Mouse (Mus musculus) heart, adult 9 months (tissue): ENCODE results near the gene Clpsl2.
A peak's percentile ranks its signal among the peaks of the same experiment; 100 is the strongest.
"Not testable (repeated sequence)": the region's sequence is repeated elsewhere in the genome, so short reads cannot be mapped to it uniquely, and the experiment has no call there.

Source experiments
- DNase-seq, 2 experiments: peaks; one replicate each; pipeline ENCODE4 v3.0.0; 2022; ENCODE audit warnings: low spot score in 2 of 2

The Clpsl2 gene

DNA sequence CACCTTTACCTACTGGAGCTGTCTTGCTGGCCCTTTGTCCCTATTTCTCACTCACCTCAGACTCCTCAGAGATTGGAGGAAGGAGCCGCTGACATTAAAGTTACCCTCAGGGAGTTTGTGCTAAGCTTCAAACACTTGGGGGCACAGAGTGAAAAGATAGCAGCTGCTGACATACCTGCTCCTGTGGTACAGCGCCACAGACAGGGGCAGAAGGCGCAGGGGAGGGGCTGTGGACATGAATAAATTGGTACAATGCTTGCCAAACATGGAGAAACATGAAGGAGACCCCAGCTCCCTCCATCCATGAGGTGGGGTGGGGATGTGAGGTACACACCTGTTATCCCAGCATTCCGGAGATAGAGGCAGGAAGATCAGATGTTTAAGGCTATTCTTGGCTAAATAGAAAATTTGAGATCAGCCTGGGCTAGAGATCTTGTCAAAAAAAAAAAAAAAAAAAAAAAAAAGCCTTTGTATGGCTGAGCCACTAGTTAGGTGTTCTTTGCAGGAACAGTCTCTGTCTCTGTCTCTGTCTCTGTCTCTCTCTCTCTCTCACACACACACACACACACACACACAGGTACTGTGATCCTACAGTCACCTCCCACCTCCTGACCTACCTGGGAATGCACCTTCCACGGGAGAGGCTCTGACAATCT is 28.0 kb upstream of the Clpsl2 start:
- peak in 1 of 2 experiments; percentile 5 for DNase-seq

DNA sequence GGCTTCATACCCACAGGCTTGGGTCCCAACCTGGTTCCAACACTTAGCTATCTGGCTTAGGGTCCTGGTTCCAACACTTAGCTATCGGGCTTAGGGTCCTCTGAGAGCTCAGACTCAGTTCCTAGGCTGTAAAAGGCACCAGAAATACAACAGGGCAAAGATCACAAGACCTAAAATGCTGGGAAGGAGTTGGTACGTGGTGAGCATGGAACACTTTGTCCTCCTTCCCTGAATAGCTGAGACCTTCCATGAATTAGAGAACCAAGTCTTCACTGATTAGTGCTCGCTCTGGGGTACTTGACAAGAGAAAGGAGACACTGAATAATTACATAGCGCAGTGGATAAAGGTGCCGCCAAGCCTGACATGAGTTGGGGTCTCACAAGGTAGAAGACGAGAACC is 27.3 kb upstream of the Clpsl2 start:
- peak in 1 of 2 experiments; percentile 12 for DNase-seq

DNA sequence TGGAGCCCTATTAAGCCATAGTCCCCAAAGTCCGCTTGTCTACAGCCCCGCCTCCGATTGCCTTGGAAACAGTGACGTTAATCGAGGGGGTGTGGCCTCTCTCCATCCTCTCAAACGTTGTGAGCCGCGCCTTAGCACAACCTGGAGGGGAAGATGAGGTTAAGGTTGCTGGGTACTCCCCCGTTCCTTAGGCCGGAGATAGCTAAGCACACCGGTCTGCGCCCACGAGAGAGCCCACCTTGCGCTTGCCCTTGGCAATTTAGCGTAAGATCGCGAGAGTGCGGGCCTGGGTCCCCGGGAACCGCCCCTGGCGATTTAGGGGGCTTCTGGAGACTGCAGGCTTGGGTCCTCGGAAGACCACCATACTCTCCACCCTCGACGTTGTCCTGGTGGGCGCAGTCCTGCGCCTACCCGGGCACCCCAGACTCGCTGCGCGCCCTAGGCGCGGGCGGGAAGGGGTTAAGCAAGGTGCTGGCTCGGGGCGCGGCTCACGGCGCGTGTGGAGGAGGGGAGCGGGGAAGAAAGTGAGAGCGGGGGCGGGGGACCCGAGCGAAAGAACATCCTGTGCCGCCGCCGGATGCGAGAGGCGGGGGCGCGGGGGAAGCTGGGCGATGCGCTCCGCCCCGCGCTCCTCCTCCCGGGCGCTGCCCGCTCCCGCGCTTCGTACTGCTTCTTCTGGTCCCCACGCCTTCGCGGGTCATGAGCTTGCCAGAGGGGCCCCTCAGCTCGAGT is 26.4 kb upstream of the Clpsl2 start:
- DNase-seq = peak; percentile 95 to 97

DNA sequence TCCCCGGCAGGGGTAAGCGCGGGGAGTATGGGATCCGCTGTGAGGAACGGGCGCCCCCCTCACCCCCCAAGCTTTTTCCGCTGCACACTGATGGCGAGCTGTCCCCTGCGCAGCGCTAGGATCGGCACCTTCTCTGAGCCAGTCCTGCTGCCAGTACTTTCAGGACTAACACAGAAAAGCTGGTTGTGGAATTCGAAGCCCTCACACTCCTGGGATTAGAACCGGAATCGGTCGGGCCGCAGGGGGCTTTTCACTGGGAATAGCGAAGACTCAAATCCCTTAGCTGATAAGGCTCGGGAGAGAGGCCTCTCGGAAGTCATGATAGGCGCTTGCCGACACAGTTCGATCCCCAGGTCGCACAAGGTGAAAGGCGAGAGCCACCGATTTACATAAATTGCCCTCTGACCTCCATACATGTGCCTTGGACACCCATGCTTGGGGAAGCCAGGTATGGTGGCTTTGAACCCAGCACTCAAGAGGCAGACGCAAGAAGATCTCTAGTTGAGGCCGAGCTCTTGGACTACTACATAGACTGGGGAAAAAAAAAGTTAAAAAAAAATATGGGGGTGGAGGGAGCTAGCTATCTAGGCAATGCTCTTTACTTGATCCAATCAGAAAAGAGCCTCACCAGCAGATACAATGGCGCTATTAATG is 25.7 kb upstream of the Clpsl2 start:
- DNase-seq = no peak

DNA sequence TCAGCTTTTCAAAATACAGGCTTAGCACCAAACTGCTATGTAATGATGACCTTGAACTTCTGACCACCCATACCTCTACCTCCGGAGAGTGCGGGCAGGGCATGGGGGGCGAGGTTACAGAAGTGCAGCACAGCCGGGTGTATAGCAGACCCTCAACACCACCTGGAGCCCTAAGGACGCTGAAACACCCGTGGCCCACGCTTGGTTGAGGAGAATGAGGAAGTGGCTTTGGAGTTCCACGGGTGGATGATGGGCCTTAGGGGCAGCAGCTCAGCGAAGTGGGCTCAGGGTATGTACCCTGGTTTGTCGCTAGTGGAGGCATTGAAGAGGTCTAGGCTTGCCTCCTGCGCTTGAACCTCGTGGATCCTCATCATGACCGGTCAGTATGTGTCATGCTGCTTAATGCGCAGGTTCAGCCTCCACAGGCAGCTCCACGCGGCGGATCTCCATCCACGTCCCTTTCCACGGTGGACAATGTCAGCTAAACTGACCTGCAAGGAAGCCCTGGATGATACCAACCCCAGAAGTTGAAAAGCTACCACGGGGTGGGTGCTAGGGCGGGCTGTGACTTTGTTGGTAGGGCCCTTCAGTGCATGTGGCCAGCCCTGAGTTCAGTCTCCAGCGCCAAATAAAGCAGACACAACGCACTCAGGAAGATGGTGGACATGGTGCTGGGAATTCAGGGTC is 25.1 kb upstream of the Clpsl2 start:
- DNase-seq = peak in 1 of 2 experiments; percentile 31

DNA sequence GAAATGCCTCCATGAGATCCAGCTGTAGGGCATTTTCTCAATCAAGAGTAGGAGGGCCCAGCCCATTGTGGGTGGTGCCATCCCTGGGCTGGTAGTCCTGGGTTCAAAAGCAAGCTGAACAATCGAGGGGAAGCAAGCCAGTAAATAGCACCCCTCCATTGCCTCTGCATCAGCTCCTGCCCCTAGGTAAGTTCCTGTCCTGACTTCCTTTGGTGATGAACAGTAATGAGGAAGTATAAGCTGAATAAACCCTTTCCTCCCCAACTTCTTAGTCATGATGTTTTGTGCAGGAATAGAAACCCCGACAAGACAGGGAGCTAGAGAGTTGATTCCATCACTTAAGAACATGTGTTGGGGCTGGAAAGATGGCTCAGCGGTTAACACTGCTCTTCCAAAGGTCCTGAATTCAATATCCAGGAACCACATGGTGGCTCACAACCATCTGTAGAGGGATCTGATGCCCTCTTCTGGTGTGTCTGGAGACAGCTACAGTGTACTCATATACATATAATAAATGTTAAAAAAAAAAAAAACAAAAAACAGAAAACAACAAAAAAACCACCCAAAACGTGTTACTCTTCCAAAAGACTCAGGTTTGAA is 24.3 kb upstream of the Clpsl2 start:
- no peak for DNase-seq

DNA sequence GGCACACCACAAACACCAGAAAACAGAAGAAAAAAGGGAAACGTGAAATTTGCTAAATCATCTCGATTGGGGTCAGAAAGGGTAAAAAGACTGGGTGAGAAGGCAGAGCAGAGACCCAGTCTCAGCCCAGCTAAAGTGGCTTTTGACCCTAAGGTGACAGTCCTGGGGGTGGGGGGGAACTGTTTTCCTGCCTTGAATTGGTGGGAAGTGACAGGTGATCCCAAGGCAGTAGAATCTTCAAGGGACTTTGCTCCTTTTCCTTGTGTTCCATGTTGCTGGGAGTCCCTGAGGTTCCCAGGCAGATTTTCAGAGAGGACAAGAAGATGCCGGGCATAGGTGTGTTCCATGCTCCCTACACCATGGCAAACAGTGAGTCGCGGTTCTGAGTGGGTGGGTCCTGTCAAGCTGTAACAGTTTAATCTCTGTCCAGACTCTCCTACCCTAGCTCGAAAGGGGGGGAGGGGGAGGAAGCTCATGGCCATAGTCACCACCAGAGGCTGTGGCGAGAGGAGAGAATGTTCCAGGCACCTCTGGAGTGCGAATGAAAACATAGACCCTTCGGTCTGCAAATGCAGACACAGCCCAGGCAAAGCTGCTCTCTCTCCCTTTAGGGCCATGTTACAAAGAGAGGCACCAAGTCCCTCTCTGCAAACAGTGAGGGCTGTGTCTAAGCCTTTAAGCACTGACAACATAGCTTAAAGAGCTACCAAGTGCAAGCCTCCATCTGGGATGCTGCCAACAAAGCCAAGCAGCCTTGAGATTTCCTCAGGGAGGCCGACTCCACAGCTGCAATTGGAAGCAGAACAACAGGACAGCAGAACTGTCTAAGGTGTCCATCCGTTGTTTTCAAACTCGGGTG is 21.8 kb upstream of the Clpsl2 start:
- DNase-seq = no peak

DNA sequence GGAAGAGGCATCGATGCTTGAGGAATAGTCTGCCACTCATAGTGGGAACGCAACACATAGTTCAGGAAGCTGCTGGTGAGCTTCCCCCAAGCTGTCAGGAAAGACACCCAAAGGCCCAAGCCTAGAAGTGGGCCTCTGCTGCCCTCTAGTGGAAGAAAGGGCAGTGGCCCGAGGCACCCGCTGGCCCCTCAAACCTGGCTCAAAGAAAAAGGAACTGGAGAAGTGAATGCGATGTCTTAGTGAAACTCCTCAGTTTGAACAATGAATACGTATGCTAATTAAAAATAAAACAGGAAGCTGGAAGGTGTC is 21.2 kb upstream of the Clpsl2 start:
- DNase-seq = peak; percentile 76 to 85

DNA sequence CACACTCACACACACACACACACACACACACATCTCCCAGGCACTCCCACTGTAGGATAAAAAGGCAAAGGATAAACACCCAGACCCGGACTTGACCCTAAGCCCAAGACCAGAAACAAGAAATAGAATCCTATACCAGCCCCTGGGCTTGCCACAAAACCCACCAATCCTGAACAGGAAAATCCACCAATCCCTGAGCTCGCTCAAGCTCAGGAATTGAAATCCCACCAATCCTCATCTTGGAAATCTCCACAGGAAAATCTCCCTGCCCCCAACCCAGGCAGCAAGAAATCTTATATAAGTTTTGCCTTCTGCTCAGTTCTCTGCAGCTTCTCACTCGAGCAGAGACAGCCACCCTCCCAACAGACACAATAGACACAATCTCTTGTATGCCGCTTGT is 20.1 kb upstream of the Clpsl2 start:
- DNase-seq = no peak

DNA sequence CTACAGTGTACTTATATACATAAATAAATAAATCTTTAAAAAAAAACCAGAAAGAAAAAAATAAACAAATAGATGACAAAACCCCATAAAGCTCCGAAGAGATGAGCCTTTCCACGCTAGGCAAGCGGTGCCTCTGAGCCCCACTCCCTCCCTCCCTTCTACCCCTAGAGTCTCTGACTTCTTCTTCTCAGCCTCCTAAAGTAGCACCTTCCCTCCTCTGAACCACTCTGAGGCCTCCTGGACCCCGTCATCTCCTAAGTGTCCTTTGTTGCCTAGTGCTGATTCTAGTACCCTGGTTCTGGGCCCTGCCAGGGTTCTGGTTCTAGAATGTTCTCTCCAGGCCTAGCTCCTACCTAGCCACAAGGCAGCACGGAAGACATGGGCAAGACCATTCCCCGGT is 18.7 kb upstream of the Clpsl2 start, which contains the start of gene Armc12:
Gene Armc12, plus strand, starts transcription at position 301 of the 400 bp plus-strand sequence.
- DNase-seq = no peak

DNA sequence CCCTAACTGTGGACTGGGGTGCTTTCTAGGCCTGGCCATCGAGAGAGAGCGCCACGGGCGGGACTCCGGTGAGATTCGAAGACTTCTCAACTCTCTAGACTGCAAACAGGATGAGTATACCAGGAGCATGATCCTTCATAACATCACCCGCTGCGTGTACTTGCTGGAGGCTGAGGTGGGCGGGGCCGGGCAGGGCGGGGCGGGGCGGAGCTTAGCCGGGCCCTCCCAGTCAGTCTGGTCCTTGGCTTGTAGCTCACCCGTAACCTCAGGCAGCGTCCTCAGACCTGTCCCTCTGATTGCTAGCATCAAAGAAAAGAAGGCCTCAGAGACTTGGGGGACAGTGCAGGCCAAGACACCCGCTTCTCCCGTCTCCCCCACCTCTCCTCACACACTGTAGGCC is 17.3 kb upstream of the Clpsl2 start:
- DNase-seq = no peak

DNA sequence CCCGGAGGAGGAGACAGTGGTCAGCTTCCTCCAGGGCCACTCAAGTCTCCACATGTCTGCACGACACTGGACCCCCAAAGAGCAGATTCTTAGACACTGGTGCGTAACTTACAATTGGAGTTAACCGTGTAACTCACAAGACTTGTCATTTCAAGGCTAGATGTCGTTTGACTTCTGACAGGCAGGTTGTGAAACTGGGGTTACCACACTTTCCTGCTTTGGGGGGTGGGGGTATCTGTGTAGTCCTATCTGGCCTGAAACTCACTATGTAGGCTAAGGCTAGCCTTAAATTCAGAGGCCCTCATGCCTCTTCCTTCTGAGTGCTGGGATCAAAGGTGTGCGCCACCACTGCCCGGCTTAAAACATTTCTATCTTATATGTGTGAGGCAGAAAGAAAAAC is 16.7 kb upstream of the Clpsl2 start:
- no peak for DNase-seq

DNA sequence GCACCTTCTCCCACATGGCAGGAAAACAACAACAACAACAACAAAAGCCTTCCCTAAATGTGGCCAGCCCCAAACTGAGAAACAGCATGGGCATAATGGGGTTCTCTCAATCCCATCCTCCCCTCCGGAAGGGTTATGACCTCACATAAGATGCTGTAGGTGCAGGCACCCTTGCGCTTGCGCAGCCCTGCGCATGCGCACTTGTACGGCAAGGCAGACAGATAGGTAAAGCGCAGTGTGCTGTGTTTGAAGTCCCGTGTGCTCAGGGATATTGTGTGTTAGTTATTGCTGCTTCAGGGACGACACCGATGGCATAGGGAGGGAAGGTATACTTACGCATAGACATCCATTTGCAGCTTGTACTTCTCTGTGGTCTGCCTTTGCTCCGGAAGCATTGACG is 15.9 kb upstream of the Clpsl2 start:
- DNase-seq = no peak

DNA sequence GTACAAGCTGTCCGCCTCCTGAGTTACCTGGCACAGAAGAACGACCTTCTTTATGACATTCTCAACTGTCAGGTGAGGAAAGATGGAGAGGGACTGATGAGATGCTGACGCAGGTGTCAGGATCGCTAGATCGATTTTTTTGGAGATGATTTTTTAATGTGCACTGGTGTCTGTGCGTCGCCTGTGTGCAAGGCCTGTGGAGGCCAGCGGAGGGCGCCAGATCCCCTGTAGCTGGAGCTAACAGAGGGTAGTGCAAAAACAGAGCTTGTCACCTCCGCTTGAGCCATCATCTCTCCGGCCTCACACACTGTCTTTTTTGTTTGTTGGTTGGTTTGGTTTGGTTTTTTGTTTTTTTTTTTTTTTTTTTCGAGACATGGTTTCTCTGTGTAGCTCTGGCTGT is 11.3 kb upstream of the Clpsl2 start:
- no peak for DNase-seq

DNA sequence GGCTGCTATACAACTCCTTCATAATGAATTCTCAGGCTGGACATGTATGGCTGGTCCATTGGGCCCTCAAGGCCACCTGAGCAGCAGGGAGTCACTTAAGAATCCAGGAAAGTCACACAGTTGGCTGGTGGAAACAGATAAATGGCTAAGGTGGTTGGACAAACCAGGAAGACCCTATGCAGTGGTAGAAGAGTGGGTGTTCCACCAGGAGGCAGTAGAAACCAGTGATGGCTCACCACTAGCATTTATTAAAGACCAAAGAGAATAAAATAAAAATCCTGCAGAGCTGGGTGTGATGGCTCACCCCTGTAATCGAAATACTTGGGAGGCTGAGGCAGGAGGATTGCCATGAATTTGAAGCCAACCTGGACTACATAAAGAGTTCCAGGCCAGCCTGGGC is 2.3 kb upstream of the Clpsl2 start:
- DNase-seq = no peak

DNA sequence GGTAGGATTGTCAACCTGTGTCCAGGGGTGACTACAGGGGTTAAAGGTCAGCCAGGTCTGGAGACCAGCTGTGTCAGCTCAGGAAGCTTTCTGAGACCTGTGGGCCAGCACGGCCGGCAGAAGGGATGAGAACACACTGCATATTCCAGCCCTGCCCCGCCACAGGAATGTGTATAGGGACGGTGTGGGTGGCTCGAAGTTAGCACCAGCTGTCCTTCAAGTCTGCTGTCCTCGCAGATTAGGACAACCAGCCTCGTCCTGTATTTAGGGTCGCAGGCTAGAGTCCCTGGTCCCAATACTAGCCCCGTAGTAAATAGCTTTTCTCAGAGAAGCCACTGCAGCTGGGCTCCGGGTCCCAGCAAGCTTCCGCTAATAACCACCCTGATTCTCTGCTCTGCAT is 661 bp upstream of the Clpsl2 start:
- DNase-seq = no peak

DNA sequence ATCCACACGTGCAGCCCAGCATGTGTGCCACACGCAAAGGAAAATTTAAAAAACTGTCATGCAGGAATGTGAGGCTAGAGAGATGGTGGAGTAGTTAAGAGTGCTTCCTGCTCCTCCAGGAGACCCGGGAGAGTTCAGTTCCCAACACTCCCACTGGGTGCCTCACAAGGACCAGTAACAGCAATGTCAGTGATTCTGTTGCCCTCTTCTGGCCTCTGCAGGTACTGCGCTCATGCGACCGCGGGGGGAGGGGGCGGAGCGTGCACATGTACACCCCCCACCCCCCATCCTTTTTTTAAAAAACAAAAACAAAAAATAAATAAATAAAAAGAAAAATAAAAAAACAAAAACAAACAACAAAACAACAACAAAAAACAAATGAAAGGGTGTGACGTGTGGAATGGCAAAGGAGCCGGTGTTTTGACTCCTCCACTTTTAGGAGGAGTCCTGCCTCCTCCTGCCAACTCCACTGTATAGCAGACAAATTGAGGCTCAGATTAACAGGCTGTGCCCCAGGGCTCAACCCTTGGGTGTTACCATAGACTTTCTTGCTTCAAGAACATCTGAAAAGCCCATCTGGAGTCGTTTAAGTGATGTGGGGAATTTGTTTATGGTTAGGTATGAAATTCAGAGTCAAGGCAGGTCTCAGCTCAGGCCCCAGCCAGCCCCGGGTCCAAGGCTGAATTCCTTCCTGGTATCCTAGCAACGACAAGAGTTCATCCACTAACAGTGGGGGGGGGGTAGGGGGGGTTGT is 4.0 kb downstream of the Clpsl2 start:
- DNase-seq = peak; percentile 39 to 58

DNA sequence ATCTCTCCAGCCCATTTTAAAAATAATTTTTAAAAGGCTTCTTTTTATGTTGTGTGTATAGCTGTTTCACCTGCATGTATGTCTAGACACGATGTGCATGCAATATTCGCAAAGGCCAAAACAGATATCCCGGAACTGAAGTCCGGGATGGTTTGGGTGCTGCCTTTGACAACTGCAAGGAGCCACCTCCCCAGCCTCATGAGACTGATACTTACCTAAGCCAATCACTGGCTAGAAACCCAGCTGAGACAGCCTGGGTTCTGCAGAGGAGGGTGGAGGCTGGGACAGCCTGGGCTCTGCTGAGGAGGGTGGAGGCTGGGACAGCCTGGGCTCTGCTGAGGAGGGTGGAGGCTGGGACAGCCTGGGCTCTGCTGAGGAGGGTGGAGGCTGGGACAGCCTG is 4.8 kb downstream of the Clpsl2 start:
- not testable (repeated sequence) for DNase-seq

DNA sequence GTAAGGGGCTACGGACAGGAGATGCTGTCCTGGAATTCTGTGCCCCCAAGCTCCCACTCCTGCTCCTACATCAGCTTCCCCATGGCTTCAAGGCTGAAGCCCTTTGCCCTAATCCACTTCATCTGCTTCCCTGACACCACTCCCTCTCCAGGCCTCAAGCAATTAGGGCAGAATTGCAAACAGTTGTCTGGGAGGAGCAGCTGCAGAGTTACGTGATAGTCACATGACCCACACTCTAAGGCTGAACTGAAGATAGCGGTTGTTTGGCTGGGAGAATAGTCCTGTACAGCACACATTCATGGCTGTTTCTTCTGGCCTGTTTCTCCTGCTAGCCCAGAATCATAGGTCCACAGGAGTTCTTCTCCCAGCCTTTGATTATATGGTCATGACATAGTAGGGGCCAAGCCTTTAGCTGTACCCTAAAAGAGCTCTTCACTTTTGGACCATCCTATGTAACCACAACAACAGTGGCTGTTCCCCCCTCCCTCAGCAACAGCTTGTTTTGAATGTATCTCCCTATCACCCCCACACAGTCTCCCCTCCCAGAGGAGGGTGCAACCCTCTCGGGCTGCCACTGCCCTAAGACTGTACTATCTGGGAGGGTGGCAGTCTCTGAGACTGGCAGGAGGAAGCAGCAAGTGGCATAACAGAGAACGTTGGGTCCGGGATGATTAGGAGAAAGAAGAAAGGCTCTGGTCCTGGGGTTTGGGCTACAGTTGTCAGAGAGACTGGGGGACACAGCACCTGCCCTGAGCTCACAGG is 7.6 kb downstream of the Clpsl2 start:
- no peak for DNase-seq

DNA sequence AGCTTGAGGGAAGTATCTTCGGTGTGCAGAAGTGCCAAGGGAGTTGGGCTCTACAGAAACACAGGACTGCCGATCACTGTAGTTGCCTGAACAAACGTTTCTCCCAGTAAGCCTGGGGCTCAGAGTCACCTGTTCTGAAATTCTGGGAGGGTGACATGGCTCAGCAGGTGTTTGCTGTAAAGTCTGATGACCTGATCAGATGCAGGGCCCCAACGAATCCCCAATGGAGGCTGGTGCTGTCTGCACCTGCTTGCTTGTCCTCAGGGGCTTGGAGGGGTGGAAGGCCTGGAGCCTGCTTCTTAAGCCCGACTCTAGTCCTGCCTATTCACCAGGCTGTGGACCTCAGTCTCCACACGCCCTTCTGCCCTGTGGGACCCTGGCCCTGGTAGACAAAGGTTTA is 8.6 kb downstream of the Clpsl2 start:
- DNase-seq = no peak
